Mouse (Mus musculus) lung, postnatal 0 days (tissue): Measurements from ENCODE around the gene Drosha. TPM values are rescaled to one million over a fixed set of nuclear protein-coding genes. Genes with fewer than 3 reads are reported as not detected.

ENCODE experiments used
- ATAC-seq: fragments of 200-750 bp; cut with Nextera tagmentation; 2 replicates; pipeline ENCODE4 v1.8.0; 2017; ENCODE audit warnings: moderate library complexity
- DNase-seq: peaks from one replicate; pipeline ENCODE4 v3.0.0-alpha.2; 2016; ENCODE audit warnings: low spot score
- H3K27ac ChIP-seq: fragments of 300-500 bp; sonication (generic); 2 replicates; pipeline ENCODE4 v1.5.1; 2014; ENCODE audit warnings: antibody characterized with exemption, mild to moderate bottlenecking, low read length, mixed read lengths
- H3K27me3 ChIP-seq: fragments of 300-500 bp; sonication (generic); replicated peaks from 2 replicates; pipeline ENCODE4 v1.6.1; 2014; ENCODE audit warnings: low read length, mixed read lengths; ENCODE audit not compliant: insufficient read depth
- H3K36me3 ChIP-seq: fragments of 300-500 bp; sonication (generic); 2 replicates; pipeline ENCODE4 v1.6.1; 2014; ENCODE audit warnings: low read length, mixed read lengths; ENCODE audit not compliant: insufficient read depth
- H3K4me1 ChIP-seq: fragments of 300-500 bp; sonication (generic); 2 replicates; pipeline ENCODE4 v1.6.1; 2014; ENCODE audit warnings: antibody characterized with exemption, low read depth, low read length, mixed read lengths; ENCODE audit not compliant: insufficient read depth
- H3K4me2 ChIP-seq: fragments of 300-500 bp; sonication (generic); replicated peaks from 2 replicates; pipeline ENCODE4 v1.6.1; 2014; ENCODE audit warnings: low read depth, mild to moderate bottlenecking, low read length, moderate library complexity, mixed read lengths
- H3K4me3 ChIP-seq: fragments of 300-500 bp; sonication (generic); 2 replicates; pipeline ENCODE4 v1.5.1; 2014; ENCODE audit warnings: low read depth, low read length
- H3K9ac ChIP-seq: fragments of 300-500 bp; sonication (generic); replicated peaks from 2 replicates; pipeline ENCODE4 v1.6.1; 2014; ENCODE audit warnings: low read depth, mild to moderate bottlenecking
- H3K9me3 ChIP-seq: fragments of 300-500 bp; sonication (generic); 2 replicates; pipeline ENCODE4 v1.6.1; 2016; ENCODE audit warnings: low read length, mixed read lengths
- CTCF ChIP-seq: IDR thresholded peaks from 2 replicates; pipeline ENCODE4 v1.5.1; 2016; ENCODE audit warnings: antibody characterized with exemption, mild to moderate bottlenecking
- EP300 ChIP-seq: IDR thresholded peaks from 2 replicates; pipeline ENCODE4 v1.6.1; 2016; ENCODE audit warnings: antibody characterized with exemption, mild to moderate bottlenecking, control low read depth
- WGBS: fragments of 180-500 bp; shearing (Covaris S2); extraction: QIAGEN DNeasy Blood & Tissue Kit; methylation state at CpG from one replicate; pipeline ENCODE4 v1.1.7; 2014; 5-methylcytosine and 5-hydroxymethylcytosine counted together
- polyA plus RNA-seq: library from polyadenylated mRNA; unstranded; fragments of >200 nt; fragmentation: Nextera tagmentation; extraction: Ambion mirVana; gene quantifications from 2 replicates; pipeline ENCODE4 v1.2.1, GENCODE M21; 2015

The Drosha gene
- polyA plus RNA-seq, 1 experiment from 2014 or later, result 9.7 TPM

GRCm38 (mm10) chr15:12900428-12901196 is 76.0 kb downstream of the Drosha start:
- no peak for ATAC-seq
- no peak overlapping the region for H3K4me3 ChIP-seq
- 92% methylated on average over 18 of the region's 18 CpGs for WGBS
- no peak overlapping the region for H3K4me2 ChIP-seq
- no peak for DNase-seq
- H3K9ac ChIP-seq, result no peak overlapping the region
- peaks cover 19% of the 10 kb centered on the region; the same call in 1 of the 2 replicates for H3K36me3 ChIP-seq
- TF ChIP-seq EP300 (no peak), CTCF (no peak)
- no peaks in the 10 kb centered on the region for H3K27me3 ChIP-seq
- H3K27ac ChIP-seq, result no peak overlapping the region
- H3K9me3 ChIP-seq, result no peaks in the 10 kb centered on the region
- H3K4me1 ChIP-seq, result no peaks in the 10 kb centered on the region

- Histone ChIP-seq H3K4me1 (no peaks in the 10 kb centered on the region), H3K4me2 (no peak overlapping the region), H3K27ac (no peak overlapping the region), H3K36me3 (peaks cover 15% of the 10 kb centered on the region; the same call in 1 of the 2 replicates), H3K9me3 (no peaks in the 10 kb centered on the region), H3K27me3 (no peaks in the 10 kb centered on the region), H3K9ac (no peak overlapping the region), H3K4me3 (no peak overlapping the region)
- 86% methylated on average over 8 of the region's 8 CpGs for whole genome bisulfite sequencing
- TF ChIP-seq CTCF, result no peak
- TF ChIP-seq EP300, result no peak
- ATAC-seq, result no peak
- no peak for DNase-seq
Measured at GRCm38 (mm10) chr15:12901197-12901570, 76.6 kb downstream of the Drosha start.

- H3K27ac ChIP-seq, result no peak overlapping the region
- no peaks in the 10 kb centered on the region for H3K9me3 ChIP-seq
- DNase-seq, result no peak
- no peak overlapping the region for H3K4me2 ChIP-seq
- TF ChIP-seq EP300 (no peak), CTCF (no peak)
- no peaks in the 10 kb centered on the region for H3K27me3 ChIP-seq
- peaks cover 9% of the 10 kb centered on the region; the same call in 1 of the 2 replicates for H3K36me3 ChIP-seq
- no peak overlapping the region for H3K9ac ChIP-seq
- no peak overlapping the region for H3K4me3 ChIP-seq
- no peaks in the 10 kb centered on the region for H3K4me1 ChIP-seq
- WGBS, result 92% methylated on average over 6 of the region's 6 CpGs
- no peak for ATAC-seq
Measured at GRCm38 (mm10) chr15:12904442-12904841, 79.8 kb downstream of the Drosha start.

- Histone ChIP-seq H3K9me3 (no peaks in the 10 kb centered on the region), H3K36me3 (no peaks in the 10 kb centered on the region), H3K27me3 (no peaks in the 10 kb centered on the region), H3K4me2 (no peak overlapping the region), H3K9ac (no peak overlapping the region), H3K4me3 (no peak overlapping the region), H3K4me1 (no peaks in the 10 kb centered on the region), H3K27ac (no peak overlapping the region)
- no peak for DNase-seq
- no peak for TF ChIP-seq CTCF
- no peak for TF ChIP-seq EP300
- no peak for ATAC-seq
- WGBS, result 64% methylated on average over 19 of the region's 19 CpGs
Measured at GRCm38 (mm10) chr15:12907962-12908719, 83.5 kb downstream of the Drosha start.

GRCm38 (mm10) chr15:12908720-12909028 is 84.1 kb downstream of the Drosha start:
- no peaks in the 10 kb centered on the region for H3K36me3 ChIP-seq
- H3K9ac ChIP-seq, result no peak overlapping the region

GRCm38 (mm10) chr15:12909171-12909570 is 84.6 kb downstream of the Drosha start:
- H3K4me3 ChIP-seq, result no peak overlapping the region
- no peak for TF ChIP-seq CTCF
- TF ChIP-seq EP300, result no peak
- H3K36me3 ChIP-seq, result no peaks in the 10 kb centered on the region
- WGBS, result 66% methylated on average over 7 of the region's 7 CpGs
- no peak overlapping the region for H3K4me2 ChIP-seq
- H3K9me3 ChIP-seq, result no peaks in the 10 kb centered on the region
- no peak for DNase-seq
- H3K27me3 ChIP-seq, result no peaks in the 10 kb centered on the region
- no peak for ATAC-seq
- no peak overlapping the region for H3K9ac ChIP-seq
- no peak overlapping the region for H3K27ac ChIP-seq
- H3K4me1 ChIP-seq, result no peaks in the 10 kb centered on the region

More at GRCm38 (mm10) chr15:12908720-12909028, 84.1 kb downstream of the Drosha start:
- ATAC-seq, result no peak
- Histone ChIP-seq H3K4me3 (no peak overlapping the region), H3K4me2 (no peak overlapping the region), H3K4me1 (no peaks in the 10 kb centered on the region), H3K9me3 (no peaks in the 10 kb centered on the region), H3K27ac (no peak overlapping the region), H3K27me3 (no peaks in the 10 kb centered on the region)
- 60% methylated on average over 4 of the region's 4 CpGs for WGBS
- TF ChIP-seq CTCF, result no peak
- TF ChIP-seq EP300, result no peak
- no peak for DNase-seq
